Mouse (Mus musculus) gastrocnemius, postnatal 4 days (tissue): Measurements from ENCODE around the gene Tas1r1. TPM values are rescaled to one million over a fixed set of nuclear protein-coding genes. Genes with fewer than 3 reads are reported as not detected.
"Not testable (repeated sequence)": the region's sequence is repeated elsewhere in the genome, so short reads cannot be mapped to it uniquely, and the experiment has no call there.

Experiments used
- DNase-seq, 2 experiments: peaks; one replicate each; pipeline ENCODE4 v3.0.0; 2021 to 2022; ENCODE audit warnings: low spot score in 2 of 2, mixed read lengths in 2 of 2
- total RNA-seq, 2 experiments: library from RNA; stranded (reverse); gene quantifications; 2 replicates each; pipeline ENCODE4 v1.2.3; 2021

Gene Tas1r1
- total RNA-seq, 2 experiments from 2014 or later, result 3.0 to 3.5 TPM

DNA sequence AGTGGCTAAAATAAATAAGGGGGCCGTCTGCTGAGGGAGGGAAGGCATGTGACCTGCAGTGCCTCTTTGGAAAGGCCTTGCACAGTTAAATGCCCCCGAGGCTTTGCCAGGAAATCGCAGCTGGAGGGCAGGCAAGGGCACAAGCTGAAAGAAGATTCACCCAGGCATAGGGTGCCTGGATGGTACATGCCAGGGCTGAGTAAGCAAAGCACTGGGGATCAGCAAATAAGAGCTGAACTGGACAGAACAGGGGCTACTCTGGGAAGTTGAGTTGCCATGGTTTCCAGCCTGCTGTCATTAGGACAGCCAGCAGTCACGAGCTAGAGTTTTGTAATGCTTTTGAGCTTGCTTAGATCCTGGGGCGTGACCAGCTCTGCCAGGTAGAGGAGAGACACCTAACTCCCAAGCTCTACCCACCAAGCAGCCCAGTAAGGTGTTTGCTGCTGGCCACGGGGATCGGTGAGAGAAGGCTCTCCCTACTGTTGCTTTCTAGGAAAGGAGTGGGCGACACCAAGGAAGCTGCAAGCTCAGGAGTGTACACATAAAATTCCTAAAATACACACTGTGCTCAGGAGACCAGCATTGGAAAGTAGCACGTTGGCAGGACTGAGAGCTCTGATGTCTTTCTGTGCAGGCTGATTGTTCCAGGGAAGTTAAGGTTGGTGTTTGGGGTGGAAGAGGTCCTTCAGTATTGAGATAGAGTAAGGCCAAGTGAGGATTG lies 24.2 kb upstream of the Tas1r1 start:
- DNase-seq, result no peak

DNA sequence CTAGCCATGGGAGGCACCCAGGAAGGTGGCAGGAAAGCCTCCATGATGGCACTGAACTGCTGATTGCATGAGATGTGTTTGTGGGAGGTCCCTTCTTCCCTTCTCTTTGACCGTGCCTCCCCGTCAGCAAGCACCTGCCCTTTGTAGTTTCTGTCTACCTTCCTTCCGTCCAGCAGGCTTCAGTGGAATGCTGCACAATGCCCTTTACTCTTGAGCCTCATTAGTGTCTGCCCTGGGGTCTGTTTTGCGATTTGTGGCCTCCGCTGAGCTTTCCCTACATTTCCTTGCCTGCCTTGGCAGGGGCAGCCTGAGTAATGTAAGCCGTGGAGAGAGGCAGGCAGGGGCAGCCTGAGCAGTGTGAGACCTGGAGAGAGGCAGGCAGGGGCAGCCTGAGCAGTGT lies 6.2 kb upstream of the Tas1r1 start:
- no peak for DNase-seq

DNA sequence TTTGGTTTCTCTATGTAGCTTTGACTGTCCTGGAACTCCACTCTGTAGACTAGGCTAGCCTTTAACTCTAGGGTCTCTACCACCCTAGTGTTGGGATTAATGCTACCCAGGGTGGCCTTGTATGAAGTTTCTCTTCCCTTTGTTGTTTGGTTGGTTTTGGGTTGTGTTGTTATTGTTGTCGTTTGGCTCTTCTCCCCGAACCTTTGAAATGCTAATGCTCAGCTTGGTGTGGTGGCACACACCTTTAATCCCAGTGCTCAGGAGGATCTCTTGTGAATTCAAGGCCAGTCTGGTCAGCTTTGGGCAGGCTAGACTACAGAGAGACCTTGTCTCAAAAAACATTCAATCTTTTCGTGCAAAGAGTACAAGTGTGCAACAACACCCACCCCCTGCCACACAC lies 4.8 kb upstream of the Tas1r1 start:
- DNase-seq, result no peak

DNA sequence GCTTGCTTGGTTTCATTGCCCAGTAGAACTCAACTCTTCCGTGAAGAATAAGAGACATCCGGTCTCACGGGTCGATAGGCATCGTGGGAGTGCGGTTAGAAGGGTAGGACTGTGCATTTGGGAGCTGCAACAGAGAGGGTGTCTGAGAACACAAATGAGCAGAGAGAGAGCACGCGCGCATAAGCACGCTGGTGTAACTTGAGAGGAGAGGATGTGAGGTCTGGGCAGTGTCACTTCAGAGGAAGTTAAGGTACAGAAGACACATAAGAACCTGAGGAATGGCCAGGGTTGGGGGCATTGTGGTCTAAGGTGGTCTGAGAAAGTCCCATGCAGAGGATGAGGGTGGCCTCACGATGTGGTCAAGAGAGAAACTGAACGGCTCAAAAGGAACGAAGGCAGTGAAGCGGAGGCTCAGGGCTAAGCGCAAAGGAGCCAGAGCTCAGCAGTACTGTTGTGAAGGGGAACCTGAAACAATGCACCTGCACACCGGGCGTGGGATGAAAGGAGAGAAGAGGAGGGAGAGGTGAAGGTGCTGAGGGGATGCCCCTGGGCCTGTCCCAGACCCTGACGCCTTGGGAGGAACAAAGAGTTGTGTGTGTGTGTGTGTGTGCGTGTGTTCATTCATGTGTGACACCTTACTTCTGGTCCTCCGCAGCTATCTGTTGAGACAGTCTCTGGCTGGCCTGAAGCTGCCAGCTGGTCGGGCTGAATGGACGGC lies 3.7 kb upstream of the Tas1r1 start:
- DNase-seq, result no peak

DNA sequence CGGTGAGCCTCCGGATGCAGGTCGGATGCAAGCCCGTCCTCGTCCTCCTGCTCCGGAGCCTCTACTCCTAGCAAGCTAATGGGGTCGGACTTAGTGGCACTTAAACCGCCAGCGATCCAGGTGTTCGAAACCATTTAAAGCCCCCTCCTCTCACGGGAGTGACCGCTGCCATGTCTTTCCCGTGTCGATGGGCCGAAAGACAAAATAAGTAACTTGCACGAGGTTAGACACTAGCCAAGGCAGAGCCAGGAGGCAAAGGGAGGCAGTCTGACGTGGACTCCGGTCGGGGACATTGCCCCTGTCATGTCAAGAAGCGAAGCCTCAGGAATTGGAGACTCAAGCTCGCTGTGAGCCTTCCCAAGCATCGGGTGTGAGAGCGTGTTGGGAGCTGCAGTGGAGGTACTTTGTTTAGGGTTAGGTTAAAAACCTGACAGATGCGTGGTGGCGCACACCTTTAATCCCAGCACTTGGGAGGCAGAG lies 1.5 kb upstream of the Tas1r1 start:
- DNase-seq, result no peak

DNA sequence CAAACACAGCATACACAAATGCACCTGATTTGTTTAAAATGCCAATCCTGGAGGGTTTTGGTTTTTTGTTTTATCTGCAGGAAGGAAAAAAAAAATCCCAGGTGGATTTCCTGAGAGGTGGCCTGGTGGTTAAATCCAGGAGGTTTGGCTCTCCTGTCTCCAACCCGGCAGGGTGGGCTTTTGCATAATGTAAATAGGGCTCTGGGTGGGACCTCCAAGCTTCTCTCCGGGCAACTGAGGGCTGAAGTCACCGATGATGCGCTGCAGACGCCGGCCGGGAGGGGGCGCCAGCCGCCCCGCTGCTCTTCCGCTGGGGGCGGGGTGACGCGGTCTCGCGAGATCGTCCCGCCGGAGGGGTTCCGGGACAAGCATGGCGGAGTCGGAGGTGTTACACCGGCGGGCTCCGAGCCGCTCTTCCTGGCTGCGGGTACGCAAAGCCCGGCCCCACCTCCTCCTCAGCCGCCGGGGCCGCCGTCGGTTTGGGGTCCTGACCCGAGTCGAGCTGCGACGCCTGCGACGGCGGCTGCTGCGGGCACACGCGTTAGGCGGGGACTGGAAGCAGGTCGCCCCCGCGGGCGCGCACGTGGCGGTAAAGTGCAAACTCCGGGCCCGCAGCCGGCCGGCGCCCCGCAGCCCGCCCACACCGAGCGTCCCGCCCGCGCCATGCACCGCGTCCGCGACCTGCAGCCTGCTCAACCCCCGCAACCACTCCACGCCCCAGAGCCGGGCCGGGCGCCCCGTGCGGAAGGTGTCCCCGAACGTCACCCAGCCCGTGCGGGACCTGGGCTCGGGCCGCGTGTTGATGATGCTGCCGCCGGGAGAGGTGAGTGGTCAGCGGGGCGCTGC lies 840 bp upstream of the Tas1r1 start, which contains the start of gene Nol9:
Gene Nol9, plus strand, starts transcription at position 337 of the 846 bp plus-strand sequence.
- DNase-seq, result peak; percentile 94 to 96

DNA sequence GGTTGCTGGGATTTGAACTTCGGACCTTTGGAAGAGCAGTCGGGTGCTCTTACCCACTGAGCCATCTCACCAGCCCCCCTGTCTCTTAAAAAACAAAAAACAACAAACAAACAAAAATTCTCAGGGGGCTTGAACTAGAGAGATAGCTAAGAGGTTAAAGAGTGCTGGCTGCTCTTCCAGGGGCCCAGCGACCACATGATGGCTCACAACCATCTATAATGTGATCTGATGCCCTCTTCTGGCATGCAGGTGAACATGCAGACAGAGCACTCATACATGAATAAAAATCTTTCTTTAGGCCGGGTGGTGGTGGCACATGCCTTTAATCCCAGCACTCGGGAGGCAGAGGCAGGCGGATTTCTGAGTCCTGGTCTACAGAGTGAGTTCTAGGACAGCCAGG lies 1.9 kb downstream of the Tas1r1 start:
- DNase-seq, result not testable (repeated sequence)

DNA sequence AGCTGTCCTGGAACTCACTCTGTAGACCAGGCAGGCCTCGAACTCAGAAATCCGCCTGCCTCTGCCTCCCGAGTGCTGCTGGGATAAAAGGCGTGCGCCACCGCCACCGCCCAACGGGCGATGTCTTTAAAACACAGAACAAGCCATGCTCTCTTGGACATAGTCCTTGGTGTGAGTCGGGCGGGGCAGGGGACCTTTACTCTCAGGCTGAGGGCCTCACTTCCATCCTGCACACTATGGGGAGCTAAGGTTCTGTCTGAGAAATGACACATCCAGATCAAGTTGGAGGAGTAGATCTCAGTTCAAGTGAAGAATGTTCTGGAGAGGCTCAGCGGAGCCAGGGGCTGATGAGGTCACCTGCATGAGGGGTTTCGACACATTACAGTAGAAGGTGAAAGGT lies 5.4 kb downstream of the Tas1r1 start:
- no peak for DNase-seq

DNA sequence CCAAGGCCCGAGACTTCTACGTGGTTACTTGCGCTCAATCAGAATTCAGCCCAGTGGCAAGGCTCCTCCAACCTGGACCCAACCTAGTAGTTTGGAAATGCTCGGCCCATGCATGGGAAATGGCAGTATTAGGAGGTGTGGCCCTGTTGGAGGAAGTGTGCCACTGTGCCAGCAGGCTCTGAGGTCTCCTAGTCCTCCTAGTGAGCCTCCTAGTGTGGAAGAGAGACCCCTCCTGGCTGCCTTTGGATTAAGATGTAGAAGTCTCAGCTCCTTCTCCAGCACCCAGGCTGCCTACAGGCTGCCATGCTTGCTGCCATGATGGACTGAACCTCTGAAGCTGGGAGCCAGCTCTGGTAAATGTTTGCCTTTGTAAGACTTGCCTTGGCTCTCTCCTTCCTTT lies 8.4 kb downstream of the Tas1r1 start:
- DNase-seq, result no peak

DNA sequence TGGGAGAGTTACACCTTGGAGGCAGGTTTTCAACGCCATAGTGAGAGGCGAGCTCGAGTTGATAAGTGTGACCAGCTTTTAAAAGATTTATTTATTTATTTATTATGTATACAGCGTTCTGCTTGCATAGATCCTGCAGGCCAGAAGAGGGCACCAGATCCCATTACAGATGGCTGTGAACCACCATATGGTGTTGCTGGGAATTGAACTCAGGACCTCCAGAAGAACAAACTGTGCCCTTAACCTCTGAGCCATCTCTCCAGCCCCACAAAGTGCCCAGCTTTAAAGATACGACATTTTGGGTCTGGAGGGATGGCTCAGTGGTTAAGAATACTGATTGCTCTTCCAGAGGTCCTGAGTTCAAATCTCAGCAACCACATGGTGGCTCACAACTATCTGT lies 9.3 kb downstream of the Tas1r1 start:
- no peak for DNase-seq

DNA sequence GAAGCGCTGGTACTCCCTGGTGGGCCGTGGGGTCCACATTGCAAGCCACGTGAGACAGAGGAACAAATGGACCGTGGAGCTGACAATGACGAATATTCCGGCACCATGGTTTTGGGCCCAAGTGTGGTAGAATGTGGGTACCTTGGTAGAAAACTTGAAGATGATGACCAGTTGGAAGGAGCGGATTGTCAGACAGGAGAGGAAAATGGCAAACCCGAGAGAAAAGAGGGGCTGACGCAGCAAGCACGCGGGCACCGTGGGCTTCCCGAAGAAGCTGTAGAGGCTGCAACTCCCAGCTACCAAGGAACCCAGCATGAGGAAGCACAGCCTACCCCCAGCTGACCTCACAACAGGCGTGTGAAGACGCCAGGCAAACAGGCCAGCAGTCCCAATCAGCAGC lies 9.9 kb downstream of the Tas1r1 start:
- DNase-seq, result no peak

DNA sequence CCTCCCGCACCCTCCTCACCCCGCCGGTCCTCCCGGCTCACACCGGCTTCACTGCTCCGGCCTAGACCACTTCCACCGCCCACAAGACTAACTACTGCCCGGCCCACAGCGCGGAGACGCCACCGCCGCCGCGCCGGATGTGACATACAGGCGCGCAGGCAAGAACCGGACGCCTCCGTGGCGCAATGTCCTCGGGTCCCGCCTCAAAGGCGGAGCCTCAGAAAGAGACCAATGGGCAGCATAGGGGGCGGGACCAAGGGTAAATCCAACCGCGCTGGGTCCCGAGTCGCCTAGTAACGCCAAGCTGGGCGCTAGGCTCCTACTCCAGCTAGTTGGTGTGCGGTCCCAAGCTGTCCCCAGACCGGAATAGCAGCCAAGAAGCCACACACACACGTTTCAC lies 10.8 kb downstream of the Tas1r1 start, which contains the start of gene Zbtb48:
Gene Zbtb48, minus strand, starts transcription at position 148 of the 400 bp plus-strand sequence.
- DNase-seq, result peak; percentile 88 to 96

DNA sequence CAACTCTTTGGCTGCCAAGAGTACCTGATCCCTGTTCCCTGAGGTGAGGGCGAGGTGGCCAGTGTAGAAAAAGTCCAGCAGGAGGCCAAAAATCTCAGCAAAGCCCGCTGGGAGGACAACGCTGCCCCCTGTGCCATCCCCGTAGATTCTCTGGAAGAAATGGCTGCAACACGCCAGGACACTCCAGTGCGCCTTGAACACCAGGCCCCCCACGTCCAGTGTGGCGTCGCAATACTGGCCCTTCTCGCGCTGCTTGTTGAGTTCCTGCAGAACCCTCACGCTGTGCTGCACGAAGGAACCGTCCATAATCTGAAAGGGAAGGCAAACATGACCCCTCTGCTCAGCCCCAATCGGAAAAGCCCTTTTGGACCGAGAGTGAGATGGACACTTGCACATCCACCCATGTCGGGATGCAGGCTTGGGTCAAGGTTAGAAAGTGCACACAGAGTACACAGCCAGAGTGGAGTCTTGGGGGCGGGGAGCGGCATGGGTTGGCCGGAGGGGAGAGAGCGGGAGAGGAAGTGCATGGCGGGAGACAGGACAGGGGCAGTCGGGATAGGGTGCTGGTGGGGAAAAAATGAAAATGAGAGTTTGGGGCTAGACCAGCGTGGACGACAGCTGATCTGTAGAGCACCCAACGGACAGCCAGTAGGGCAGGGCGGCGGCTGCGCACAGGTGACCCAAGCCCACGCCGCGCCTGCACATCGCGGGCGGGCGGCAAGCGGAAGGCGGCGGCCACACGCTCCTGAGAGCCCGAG lies 11.4 kb downstream of the Tas1r1 start:
- DNase-seq, result peak in 1 of 2 experiments; percentile 38

DNA sequence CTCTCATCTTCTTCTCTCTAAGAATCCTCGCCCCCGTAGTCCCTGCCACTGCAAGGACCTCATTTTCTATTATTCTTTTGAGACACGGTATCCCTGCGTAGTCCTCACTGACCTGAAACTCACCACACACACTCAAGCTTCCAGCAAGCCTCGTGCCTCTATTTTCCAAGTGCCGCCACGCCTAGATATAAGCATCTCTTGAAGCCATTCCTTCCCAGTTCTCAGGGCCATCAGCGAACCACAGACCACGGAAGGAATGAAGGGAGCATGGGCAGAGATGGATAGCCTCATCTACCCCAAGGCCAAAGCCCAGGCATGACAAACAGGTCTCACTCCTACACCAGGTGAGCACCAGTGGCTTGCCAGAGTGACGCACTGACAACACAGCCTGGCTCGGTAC lies 13.8 kb downstream of the Tas1r1 start:
- DNase-seq, result no peak

DNA sequence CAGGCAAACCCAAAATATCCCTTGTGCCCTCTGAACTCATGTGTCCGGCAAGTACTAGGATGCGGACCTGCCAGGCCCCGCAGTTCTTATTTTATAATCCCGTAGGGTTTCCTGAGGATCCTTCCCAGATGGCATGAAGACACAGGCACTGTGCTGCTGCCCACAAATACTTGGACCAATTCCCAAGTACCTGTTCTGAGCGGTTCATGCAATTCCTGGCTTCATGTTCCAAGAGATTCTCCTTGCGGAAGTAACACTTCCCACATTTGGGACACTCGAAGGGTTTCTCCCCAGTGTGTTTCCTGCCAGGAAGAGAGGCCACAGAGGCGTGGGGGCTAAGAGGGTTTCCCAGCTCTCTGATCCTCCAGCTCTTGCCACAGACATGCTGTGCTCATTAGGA lies 15.9 kb downstream of the Tas1r1 start:
- DNase-seq, result no peak

DNA sequence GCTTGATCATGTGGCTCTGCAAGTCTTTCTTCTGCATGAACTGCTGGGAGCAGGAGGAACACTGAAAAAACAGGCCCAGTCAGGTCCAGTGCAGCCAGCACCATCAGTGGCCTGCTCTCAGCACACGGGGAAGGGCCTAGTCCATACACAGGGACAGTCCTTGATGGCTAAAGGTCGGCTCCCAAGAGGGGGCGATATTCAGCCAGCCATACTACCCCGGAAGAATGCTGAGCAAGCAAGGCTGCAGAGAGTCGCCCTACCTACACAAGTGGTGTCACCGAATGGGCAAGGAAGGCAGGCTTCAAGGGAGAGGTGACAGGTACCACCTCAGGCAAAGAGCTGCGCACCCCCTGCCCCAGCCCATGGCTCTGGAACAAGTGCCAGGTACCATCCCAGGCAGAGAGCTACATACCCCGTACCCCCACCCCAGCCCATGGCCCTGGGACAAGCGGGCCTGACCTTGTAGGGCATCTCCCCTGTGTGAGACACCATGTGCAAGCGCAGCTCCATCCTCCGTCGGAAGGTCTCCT lies 16.7 kb downstream of the Tas1r1 start:
- DNase-seq, result no peak

DNA sequence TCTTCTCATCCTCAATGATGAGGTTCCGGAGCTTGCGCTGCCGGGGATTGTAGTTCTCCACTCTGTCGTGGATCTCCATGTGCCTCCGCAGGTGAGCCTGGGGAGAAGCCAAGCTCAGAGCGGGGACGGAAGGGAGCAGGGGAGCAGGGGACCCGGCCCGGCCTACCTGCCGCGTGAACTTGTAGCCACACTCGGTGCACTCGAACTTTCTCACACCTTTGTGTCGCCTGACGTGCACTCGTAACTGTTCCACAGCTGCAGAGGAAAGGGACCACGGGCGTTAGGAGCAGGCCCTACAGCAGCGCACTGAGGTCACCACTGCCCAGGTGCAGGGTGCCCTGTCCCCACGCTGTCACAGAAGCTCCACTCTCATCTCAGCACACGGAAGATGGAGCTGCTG lies 18.3 kb downstream of the Tas1r1 start:
- no peak for DNase-seq

DNA sequence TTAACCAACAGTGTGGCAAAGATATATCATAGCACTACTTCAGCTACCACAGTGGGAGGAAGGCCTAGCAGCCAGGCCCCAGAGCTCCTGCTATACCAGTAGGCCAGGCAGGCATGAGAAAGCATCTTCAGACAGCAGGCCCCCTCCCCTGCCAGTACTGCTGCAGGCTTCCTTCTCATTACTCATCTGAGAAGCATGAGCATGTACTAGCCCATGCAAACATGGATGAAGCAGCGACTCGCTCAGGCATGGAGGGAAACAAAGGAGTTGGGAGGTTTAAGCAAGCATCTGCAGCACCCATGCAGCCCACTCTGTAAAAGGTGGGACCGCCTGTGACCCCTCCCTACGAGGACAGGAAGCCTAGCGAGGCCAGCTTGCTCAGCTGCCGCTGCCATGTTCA lies 19.3 kb downstream of the Tas1r1 start:
- no peak for DNase-seq

DNA sequence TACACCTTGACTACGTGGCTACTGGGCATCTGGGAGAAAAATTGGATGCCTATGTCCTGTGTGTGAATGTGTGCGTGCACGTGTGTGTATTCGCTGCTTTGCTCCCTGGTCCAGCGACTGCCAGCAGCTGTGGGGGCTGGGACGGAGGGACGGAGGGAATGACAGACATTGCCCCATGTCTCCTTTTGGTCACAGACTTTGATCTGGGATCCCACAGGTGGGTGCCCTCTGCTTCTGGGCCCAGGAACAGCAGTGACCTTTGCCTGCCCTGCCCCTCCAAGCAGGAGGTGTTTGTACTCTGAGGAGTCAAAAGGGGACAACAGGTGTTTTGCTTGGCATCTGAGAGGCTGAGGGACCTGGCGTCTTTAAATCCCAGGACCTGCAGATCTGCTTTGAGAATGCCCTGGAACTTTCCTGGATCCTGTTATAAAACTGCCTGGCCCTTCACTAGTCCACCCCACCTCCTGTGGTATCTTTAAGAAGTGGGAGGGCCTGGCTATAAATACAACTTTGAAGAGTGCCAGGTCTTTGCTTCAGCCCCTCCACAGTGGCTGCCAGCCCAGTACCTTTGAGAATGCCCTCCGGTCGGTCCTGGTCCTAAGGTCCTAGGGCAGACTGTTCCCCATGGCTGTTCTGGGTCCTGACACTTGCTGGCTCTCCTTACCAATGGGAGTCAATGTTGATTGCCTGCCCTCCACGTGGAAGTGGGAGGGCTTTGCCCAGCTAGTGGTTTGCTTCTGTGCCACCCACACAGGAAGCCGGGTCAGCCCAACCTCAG lies 25.1 kb downstream of the Tas1r1 start:
- no peak for DNase-seq

DNA sequence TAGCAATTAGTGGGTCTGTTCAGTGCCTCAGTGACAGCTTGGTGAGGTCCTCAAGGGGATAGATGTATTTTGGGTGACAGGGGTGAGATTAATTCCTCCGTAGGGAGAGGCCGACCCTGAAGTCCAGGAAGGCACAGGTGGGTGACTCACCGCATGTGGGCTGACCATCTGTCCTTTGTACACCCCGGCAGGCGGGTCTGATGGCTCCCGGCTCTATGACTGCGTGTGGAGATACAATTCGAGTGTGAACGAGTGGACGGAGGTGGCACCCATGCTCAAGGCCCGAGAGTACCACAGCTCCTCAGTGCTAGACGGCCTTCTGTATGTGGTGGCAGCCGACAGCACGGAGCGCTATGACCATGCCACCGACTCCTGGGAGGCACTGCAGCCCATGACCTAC lies 26.3 kb downstream of the Tas1r1 start:
- DNase-seq, result no peak
